Mouse (Mus musculus) induced T-regulatory cell, adult 2 months (primary cell): Measurements from ENCODE around the gene Lin7a.

Experiments used
- DNase-seq: peaks from one replicate; pipeline ENCODE4 v3.0.0-alpha.2; 2012; ENCODE audit warnings: low read depth

Lin7a gene

DNA sequence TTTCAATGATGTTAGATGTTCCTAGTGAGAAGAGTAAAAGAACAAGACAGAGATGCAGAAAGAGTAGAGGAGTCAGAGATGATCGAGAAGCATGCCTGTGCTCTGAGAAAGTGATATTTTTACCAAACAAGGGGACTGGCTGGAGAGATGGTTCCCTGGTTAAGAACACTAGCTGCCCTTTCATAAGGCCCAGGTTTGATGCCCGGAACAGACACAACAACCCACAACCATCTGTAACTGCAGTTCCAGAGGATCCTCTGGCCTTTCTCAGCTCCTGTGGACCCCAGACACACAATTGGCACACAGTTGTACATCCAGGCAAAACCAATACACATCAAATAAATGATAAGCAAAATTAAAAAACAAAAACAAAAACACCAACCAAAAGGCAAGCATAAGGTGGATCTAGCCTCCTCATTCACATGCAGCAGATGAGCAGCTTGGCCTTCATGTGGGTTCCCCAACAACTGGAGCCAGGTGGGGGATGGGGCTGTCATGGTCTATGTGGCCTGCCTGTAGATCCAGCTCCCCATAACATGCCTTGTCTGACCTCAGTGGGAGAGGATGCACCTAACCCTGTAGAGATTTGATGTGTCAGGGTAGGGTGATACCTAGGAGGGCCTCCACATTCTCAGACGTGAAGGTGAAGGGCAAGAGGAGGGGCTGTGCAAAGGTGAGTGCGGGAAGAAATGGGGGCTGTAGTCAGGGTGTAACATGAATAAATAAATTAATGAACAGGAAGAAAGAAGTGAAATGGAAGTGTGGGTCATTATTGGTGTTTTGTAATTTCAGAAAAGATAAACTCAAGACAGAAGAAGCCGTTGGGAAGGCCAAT is 178.2 kb downstream of the Lin7a start:
- no peak for DNase-seq

DNA sequence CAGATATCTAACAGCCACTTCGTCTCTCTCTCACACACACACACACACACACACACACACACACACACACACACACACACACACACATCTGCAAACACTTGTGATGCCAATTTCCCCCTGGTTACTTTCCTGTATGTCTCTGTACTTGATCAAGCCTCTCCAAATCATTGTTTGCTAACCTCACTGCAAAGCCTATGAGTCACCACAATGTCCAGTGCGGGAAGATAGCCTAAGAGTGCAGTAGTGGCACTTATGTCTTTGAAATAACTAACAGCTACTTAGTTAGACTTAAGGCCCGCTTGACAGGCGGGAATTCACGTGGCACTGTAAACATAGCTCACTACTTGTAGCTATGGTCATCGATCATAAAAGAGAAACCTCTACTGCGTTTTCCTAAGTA is 196.3 kb downstream of the Lin7a start:
- no peak for DNase-seq
